Mouse (Mus musculus): ENCODE measurements around the gene Mindy4. TPM values are rescaled to one million over a fixed set of nuclear protein-coding genes. Genes with fewer than 3 reads are reported as not detected.

Mindy4 gene
- polyA plus RNA-seq, 1 experiment from 2014 or later, result 1.7 TPM

DNA sequence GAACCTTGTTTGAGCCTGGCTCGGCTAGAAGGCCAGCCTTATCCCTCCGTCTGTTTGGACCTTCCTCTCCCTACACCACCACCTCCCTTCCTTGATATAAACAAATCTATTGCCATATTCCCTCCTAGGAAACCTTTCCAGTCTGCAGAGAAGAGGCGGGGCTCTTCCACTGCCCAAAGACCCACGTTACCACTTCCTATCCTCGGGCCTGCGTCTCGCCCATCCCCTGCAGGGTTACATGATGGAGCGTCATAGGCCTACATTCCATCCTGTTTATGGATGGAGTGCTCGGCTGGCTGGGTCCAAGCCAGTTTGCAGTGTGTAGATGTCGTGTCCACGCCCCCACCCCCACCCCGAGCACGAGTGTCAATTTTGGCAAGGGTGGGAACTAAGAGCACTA is 124.1 kb downstream of the Mindy4 start:
- 70% methylated on average over 13 of the region's 13 CpGs for WGBS (ENCODE audit: insufficient replicate concordance)
- no peak for ATAC-seq

DNA sequence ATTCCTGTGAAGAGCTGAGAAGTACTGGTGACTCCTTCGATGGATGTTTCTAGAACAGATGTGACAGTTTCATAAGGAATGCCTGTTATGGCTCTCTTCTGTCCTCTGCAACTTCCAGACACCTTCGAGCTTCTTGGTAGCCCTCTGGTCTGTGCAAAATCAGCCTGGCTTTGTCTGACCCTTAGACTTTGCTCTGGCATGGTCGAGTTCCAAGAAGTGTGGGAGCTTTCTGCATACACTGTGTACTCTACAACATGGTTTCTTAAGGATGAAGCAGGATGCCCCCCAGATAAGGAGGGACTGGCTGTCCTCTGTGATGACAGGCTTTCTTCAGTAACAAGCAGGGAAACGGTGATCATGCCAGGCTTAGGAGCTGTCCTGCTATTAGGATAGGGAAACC is 125.0 kb downstream of the Mindy4 start:
- no peaks in the 10 kb centered on the region for H3K36me3 ChIP-seq (replicated peaks; ENCODE audit: insufficient read depth, low read length)
- H3K27me3 ChIP-seq (ENCODE audit: insufficient read depth, low read length), result no peaks in the 10 kb centered on the region
- no peak overlapping the region for H3K4me3 ChIP-seq (ENCODE audit: low read depth, low read length)
- no peak overlapping the region for H3K27ac ChIP-seq (ENCODE audit: low read depth)
- no peaks in the 10 kb centered on the region for H3K9me3 ChIP-seq (ENCODE audit: low read length)
- H3K4me1 ChIP-seq (ENCODE audit: insufficient read depth), result peaks cover 41% of the 10 kb centered on the region
- WGBS (ENCODE audit: insufficient replicate concordance), result 63% methylated on average over 4 of the region's 4 CpGs
- DNase-seq (no peak), ATAC-seq (no peak)
- no peak for TF ChIP-seq CTCF (IDR thresholded peaks at IDR 0.05; ENCODE audit: low read depth)
- TF ChIP-seq EP300 (IDR thresholded peaks at IDR 0.05; ENCODE audit: low read depth), result no peak
- no peak overlapping the region for H3K9ac ChIP-seq (replicated peaks)
- H3K4me2 ChIP-seq (ENCODE audit: low read depth, low read length), result no peak overlapping the region

More for the DNA sequence above, 124.1 kb downstream of the Mindy4 start:
- Histone ChIP-seq H3K27me3 (ENCODE audit: insufficient read depth, low read length) (no peaks in the 10 kb centered on the region), H3K4me2 (ENCODE audit: low read depth, low read length) (no peak overlapping the region), H3K9ac (replicated peaks) (no peak overlapping the region), H3K4me3 (ENCODE audit: low read depth, low read length) (no peak overlapping the region), H3K36me3 (replicated peaks; ENCODE audit: insufficient read depth, low read length) (no peaks in the 10 kb centered on the region), H3K9me3 (ENCODE audit: low read length) (no peaks in the 10 kb centered on the region), H3K27ac (ENCODE audit: low read depth) (no peak overlapping the region), H3K4me1 (ENCODE audit: insufficient read depth) (peaks cover 49% of the 10 kb centered on the region)
- TF ChIP-seq CTCF (IDR thresholded peaks at IDR 0.05; ENCODE audit: low read depth) (no peak), EP300 (IDR thresholded peaks at IDR 0.05; ENCODE audit: low read depth) (no peak)
- no peak for DNase-seq

DNA sequence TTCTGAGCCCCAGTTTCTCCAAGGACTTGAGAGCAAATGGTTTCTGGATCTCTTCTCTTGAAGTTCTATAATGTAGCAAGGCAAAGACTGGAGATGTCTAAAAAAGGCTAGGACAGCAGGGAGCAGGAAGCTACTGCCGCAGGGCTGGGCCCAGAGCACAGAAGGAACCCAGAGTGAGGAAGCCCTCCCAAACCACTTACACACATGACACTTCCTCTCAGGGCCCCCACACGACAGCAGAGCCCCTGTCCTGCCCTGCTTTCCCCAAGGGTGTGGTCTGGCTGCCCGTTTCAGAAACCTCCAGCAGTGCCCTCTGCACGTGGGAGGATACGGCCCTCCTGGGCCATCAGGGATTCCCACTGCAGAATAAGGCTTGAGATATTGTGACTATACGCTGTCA is 128.1 kb downstream of the Mindy4 start:
- Histone ChIP-seq H3K4me1 (ENCODE audit: insufficient read depth) (peaks cover 25% of the 10 kb centered on the region), H3K9ac (replicated peaks) (no peak overlapping the region), H3K27ac (ENCODE audit: low read depth) (no peak overlapping the region), H3K36me3 (replicated peaks; ENCODE audit: insufficient read depth, low read length) (no peaks in the 10 kb centered on the region), H3K4me3 (ENCODE audit: low read depth, low read length) (no peak overlapping the region), H3K4me2 (ENCODE audit: low read depth, low read length) (no peak overlapping the region), H3K9me3 (ENCODE audit: low read length) (no peaks in the 10 kb centered on the region), H3K27me3 (ENCODE audit: insufficient read depth, low read length) (no peaks in the 10 kb centered on the region)
- DNase-seq (no peak), ATAC-seq (no peak)
- TF ChIP-seq EP300 (IDR thresholded peaks at IDR 0.05; ENCODE audit: low read depth), result no peak
- no peak for TF ChIP-seq CTCF (IDR thresholded peaks at IDR 0.05; ENCODE audit: low read depth)
- WGBS (ENCODE audit: insufficient replicate concordance), result 23% methylated on average over 6 of the region's 6 CpGs

DNA sequence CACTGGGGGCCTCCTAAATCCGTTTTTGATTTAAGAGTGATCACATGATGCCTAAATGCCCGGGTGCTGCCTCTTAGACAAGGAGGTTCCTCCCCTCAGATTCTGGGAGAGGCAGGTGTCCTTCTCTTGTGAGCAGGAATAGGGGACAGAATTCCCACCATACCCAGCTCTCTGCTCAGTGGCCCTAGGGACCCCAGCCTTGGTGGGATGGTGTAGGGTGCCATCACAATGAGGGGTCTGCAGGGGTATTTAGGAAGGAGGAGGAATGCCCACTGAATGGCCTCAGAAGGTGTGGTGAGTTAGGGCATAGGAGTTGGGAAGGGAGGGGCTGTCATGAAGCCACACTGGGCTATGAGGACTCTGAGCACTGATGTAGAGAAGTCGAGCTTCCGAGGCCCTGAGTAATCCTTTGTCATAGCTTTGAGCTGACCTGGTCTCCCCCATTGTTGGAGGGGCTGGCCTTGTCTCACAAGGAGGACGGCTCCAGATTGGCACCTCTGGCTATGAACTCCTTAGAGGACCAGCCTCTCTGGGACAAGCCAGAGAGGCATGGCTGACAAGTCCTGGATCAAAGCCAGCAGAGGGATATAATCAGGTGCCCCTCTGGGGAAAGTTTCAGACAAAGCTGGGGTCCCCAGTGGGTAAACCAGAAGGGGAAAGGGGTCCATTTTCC is 129.1 kb downstream of the Mindy4 start:
- H3K4me3 ChIP-seq (ENCODE audit: low read depth, low read length), result no peak overlapping the region
- no peaks in the 10 kb centered on the region for H3K36me3 ChIP-seq (replicated peaks; ENCODE audit: insufficient read depth, low read length)
- 69% methylated on average over 5 of the region's 5 CpGs for WGBS (ENCODE audit: insufficient replicate concordance)
- no peak overlapping the region for H3K27ac ChIP-seq (ENCODE audit: low read depth)
- H3K27me3 ChIP-seq (ENCODE audit: insufficient read depth, low read length), result no peaks in the 10 kb centered on the region
- ATAC-seq (no peak), DNase-seq (no peak)
- no peak overlapping the region for H3K9ac ChIP-seq (replicated peaks)
- no peaks in the 10 kb centered on the region for H3K9me3 ChIP-seq (ENCODE audit: low read length)
- peaks cover 19% of the 10 kb centered on the region for H3K4me1 ChIP-seq (ENCODE audit: insufficient read depth)
- no peak overlapping the region for H3K4me2 ChIP-seq (ENCODE audit: low read depth, low read length)
- TF ChIP-seq EP300 (IDR thresholded peaks at IDR 0.05; ENCODE audit: low read depth) (no peak), CTCF (IDR thresholded peaks at IDR 0.05; ENCODE audit: low read depth) (no peak)

DNA sequence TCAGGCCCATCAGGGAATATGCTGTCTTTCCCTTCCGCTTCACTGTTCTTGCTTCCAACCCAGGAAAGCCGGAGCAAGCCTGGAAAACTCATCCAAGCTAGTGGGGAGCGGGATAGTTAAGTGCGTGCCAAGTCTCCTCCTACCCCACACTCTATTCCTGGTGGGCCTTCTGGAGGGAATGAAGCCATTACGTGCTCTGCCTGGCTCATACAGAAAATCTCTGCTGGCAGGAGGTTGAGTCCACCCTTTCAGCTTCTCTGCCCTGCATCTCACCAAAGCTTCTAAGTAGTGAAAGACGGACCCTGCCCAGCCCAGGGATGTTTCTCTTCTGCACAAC is 129.6 kb downstream of the Mindy4 start:
- ATAC-seq, result no peak
- WGBS (ENCODE audit: insufficient replicate concordance), result 84% methylated on average over 6 of the region's 6 CpGs
- H3K4me1 ChIP-seq (ENCODE audit: insufficient read depth), result peaks cover 19% of the 10 kb centered on the region

DNA sequence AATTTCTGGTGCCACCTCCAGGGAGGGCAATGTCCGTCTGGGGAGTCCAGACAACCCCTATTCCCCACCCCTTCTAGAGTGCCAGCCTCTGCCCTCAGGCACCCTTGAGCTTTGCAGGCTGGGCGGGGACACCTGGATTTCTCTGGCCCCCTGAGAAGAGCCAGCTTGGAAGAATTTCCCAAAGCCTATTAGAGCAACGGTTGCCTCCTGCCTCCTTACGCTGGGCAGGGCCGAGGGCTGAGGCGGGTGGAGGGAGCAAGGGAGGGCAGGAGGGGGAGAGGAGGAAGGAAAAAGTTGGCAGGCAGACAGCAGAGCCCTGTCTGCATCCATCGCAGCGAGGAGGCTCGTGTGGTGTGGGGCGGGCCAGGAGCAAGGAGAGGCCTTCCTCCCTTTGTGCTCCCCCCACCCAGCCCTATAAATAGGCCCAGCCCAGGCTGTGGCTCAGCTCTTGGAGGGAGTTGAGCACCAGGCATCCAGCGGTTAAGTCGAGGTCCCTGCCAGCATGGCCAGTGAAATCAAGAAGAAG is 132.9 kb downstream of the Mindy4 start, which contains the start of gene Aqp1:
Gene Aqp1 (plus strand): TSS at position 444 of the 526 bp plus-strand sequence.
- Histone ChIP-seq H3K4me2 (ENCODE audit: low read depth, low read length) (peak within 1 kb of the TSS; percentile 79), H3K9me3 (ENCODE audit: low read length) (no peaks in the 10 kb centered on the region), H3K4me1 (ENCODE audit: insufficient read depth) (peaks cover 26% of the 10 kb centered on the region), H3K27me3 (ENCODE audit: insufficient read depth, low read length) (no peaks in the 10 kb centered on the region), H3K27ac (ENCODE audit: low read depth) (peak within 1 kb of the TSS; percentile 88), H3K36me3 (replicated peaks; ENCODE audit: insufficient read depth, low read length) (no peaks in the 10 kb centered on the region; the same call in 1 of the 2 replicates), H3K9ac (replicated peaks) (peak within 1 kb of the TSS; percentile 78), H3K4me3 (ENCODE audit: low read depth, low read length) (peak within 1 kb of the TSS; percentile 56)
- TF ChIP-seq CTCF (IDR thresholded peaks at IDR 0.05; ENCODE audit: low read depth) (0 out of 2 replicates have a peak, but pooled peaks have one; percentile 15), EP300 (IDR thresholded peaks at IDR 0.05; ENCODE audit: low read depth) (no peak; the same call in 1 of the 2 replicates)
- DNase-seq (peak; percentile 75), ATAC-seq (peak; percentile 47)
- WGBS (ENCODE audit: insufficient replicate concordance), result 22% methylated on average over 12 of the region's 12 CpGs

More for the DNA sequence above, 129.6 kb downstream of the Mindy4 start:
- Histone ChIP-seq H3K4me3 (ENCODE audit: low read depth, low read length) (no peak overlapping the region), H3K9me3 (ENCODE audit: low read length) (no peaks in the 10 kb centered on the region), H3K9ac (replicated peaks) (no peak overlapping the region), H3K4me2 (ENCODE audit: low read depth, low read length) (no peak overlapping the region), H3K36me3 (replicated peaks; ENCODE audit: insufficient read depth, low read length) (no peaks in the 10 kb centered on the region), H3K27ac (ENCODE audit: low read depth) (no peak overlapping the region), H3K27me3 (ENCODE audit: insufficient read depth, low read length) (no peaks in the 10 kb centered on the region)
- TF ChIP-seq EP300 (IDR thresholded peaks at IDR 0.05; ENCODE audit: low read depth) (no peak), CTCF (IDR thresholded peaks at IDR 0.05; ENCODE audit: low read depth) (no peak)
- DNase-seq, result no peak
